Mouse (Mus musculus) thymus, postnatal 10 days (tissue): ENCODE results near the gene Gmppa.
A peak's percentile ranks its signal among the peaks of the same experiment; 100 is the strongest.

Source experiments
- DNase-seq, 2 experiments: peaks; one replicate each; pipeline ENCODE4 v3.0.0; 2021; ENCODE audit warnings: low spot score in 2 of 2

Gmppa gene

DNA sequence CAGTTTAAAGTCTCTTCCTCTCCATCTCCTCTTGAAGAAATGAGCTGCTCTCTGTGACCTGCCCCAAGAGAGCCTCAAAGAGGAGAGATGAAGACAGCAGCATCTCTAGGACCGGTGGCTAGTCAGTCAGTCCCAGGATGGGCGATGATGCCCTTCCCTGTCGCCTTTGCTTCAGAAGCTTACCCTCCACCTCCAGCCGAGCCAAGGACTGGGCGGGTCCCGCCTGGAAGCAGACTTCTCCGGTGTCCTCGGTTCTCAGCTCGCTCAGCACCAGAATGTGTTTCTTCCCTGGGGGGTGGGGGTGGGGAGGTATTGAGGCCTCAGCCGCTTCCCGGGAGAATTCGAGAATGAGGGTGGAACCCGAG, 51.3 kb downstream of the Gmppa start:
- DNase-seq: no peak

GRCm38 (mm10) chr1:75487405-75488161, 51.9 kb downstream of the Gmppa start:
- DNase-seq: peak; percentile 53 to 57

DNA sequence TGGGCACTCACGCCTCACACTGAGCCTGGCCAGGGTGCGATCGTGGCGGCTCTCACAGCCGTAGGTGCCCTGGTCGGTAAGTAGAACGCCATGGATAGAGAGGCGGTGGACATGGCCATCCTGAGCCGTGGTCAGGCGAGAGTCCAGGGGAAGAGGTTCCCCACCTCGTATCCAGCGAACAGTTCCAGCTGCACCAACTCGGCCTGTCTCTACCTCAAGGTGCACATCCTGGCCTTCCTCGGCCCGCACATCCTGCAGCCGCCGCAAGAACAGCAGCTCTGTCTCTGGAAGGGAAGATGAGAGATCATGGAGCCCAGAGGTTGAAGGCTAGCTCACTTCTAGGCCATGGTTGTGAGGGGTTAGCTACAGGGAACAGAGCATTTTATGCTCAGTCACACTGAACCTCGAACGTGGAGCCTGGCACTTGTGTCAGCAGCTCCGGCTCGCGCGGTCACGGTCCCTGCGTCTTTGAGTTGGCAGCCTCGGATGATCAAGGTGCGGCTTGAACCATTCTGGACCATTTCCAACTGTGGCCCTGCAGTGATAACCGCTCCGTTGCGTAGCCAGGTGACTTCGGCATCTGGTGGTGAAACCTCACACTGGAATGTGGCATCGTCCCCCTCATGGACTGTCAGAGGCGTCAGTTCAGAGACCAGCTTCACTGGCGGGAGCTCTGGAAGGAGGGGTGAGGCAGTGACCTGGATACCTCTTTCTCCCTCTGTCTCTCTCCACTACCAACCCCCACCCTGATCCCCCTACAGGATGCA, 55.2 kb downstream of the Gmppa start:
- no peak for DNase-seq

GRCm38 (mm10) chr1:75492579-75493170, 56.9 kb downstream of the Gmppa start:
- no peak for DNase-seq
